Mouse (Mus musculus) heart, embryonic 12.5 days (tissue): Measurements from ENCODE around the gene Gm28047. TPM values are rescaled to one million over a fixed set of nuclear protein-coding genes. Genes with fewer than 3 reads are reported as not detected.

Experiments used
- ATAC-seq: fragments of 200-750 bp; cut with Nextera tagmentation; 2 replicates; pipeline ENCODE4 v1.8.0; 2017; ENCODE audit warnings: moderate TSS enrichment, moderate library complexity; ENCODE audit not compliant: insufficient number of reproducible peaks, low FRiP score
- H3K27ac ChIP-seq: fragments of 300-500 bp; sonication (generic); 2 replicates; pipeline ENCODE4 v1.5.1; 2016; ENCODE audit warnings: mild to moderate bottlenecking, moderate library complexity; ENCODE audit not compliant: poor library complexity, severe bottlenecking
- H3K27me3 ChIP-seq: fragments of 300-500 bp; sonication (generic); replicated peaks from 2 replicates; pipeline ENCODE4 v1.6.1; 2016; ENCODE audit warnings: mild to moderate bottlenecking, moderate library complexity
- H3K36me3 ChIP-seq: fragments of 300-500 bp; sonication (generic); 2 replicates; pipeline ENCODE4 v1.6.1; 2016; ENCODE audit warnings: mild to moderate bottlenecking, moderate library complexity
- H3K4me1 ChIP-seq: fragments of 300-500 bp; sonication (generic); replicated peaks from 2 replicates; pipeline ENCODE4 v1.6.1; 2016; ENCODE audit warnings: mild to moderate bottlenecking
- H3K4me2 ChIP-seq: fragments of 300-500 bp; sonication (generic); 2 replicates; pipeline ENCODE4 v1.6.1; 2016; ENCODE audit warnings: mild to moderate bottlenecking, moderate library complexity
- H3K4me3 ChIP-seq: fragments of 300-500 bp; sonication (generic); 2 replicates; pipeline ENCODE4 v1.5.1; 2016; ENCODE audit warnings: mild to moderate bottlenecking
- H3K9ac ChIP-seq: fragments of 300-500 bp; sonication (generic); 2 replicates; pipeline ENCODE4 v1.6.1; 2016; ENCODE audit warnings: mild to moderate bottlenecking, moderate library complexity
- H3K9me3 ChIP-seq: fragments of 300-500 bp; sonication (generic); replicated peaks from 2 replicates; pipeline ENCODE4 v1.6.1; 2016; ENCODE audit warnings: mild to moderate bottlenecking, moderate library complexity
- WGBS: fragments of 180-500 bp; shearing (Covaris S2); methylation state at CpG from one replicate; pipeline ENCODE4 v1.1.7; 2016; 5-methylcytosine and 5-hydroxymethylcytosine counted together
- polyA plus RNA-seq: library from polyadenylated mRNA; unstranded; fragments of >200 nt; fragmentation: Nextera tagmentation; extraction: Ambion mirVana; gene quantifications from 2 replicates; pipeline ENCODE4 v1.2.1, GENCODE M21; 2016

Gm28047 gene
- polyA plus RNA-seq, 1 experiment from 2014 or later = not detected

- Histone ChIP-seq H3K9ac (no peak overlapping the region), H3K4me2 (no peak overlapping the region)
Observed at GRCm38 (mm10) chr15:102583708-102584383, 41.0 kb downstream of the Gm28047 start.

GRCm38 (mm10) chr15:102581205-102581604, 43.7 kb downstream of the Gm28047 start:
- Histone ChIP-seq H3K4me3 (no peak overlapping the region), H3K4me1 (no peaks in the 10 kb centered on the region), H3K9ac (no peak overlapping the region), H3K4me2 (no peak overlapping the region), H3K9me3 (no peaks in the 10 kb centered on the region), H3K36me3 (0 out of 2 replicates have a peak, but pooled peaks cover 3% of the 10 kb centered on the region), H3K27ac (no peak overlapping the region), H3K27me3 (no peaks in the 10 kb centered on the region)
- ATAC-seq = no peak
- WGBS = 65% methylated on average over 1 of the region's 1 CpGs

More at GRCm38 (mm10) chr15:102583708-102584383, 41.0 kb downstream of the Gm28047 start:
- 72% methylated on average over 8 of the region's 8 CpGs for WGBS
- H3K36me3 ChIP-seq = no peaks in the 10 kb centered on the region
- no peaks in the 10 kb centered on the region for H3K9me3 ChIP-seq
- no peak for ATAC-seq
- H3K27ac ChIP-seq = no peak overlapping the region
- H3K27me3 ChIP-seq = no peaks in the 10 kb centered on the region
- H3K4me1 ChIP-seq = no peaks in the 10 kb centered on the region
- H3K4me3 ChIP-seq = no peak overlapping the region

GRCm38 (mm10) chr15:102578351-102578750, 46.5 kb downstream of the Gm28047 start:
- WGBS = 88% methylated on average over 2 of the region's 2 CpGs
- Histone ChIP-seq H3K4me1 (no peaks in the 10 kb centered on the region), H3K4me3 (no peak overlapping the region), H3K36me3 (0 out of 2 replicates have a peak, but pooled peaks cover 3% of the 10 kb centered on the region), H3K9ac (no peak overlapping the region), H3K27ac (no peak overlapping the region), H3K27me3 (no peaks in the 10 kb centered on the region), H3K4me2 (no peak overlapping the region), H3K9me3 (no peaks in the 10 kb centered on the region)
- no peak for ATAC-seq

- WGBS = 95% methylated on average over 1 of the region's 1 CpGs
- 0 out of 2 replicates have a peak, but pooled peaks cover 3% of the 10 kb centered on the region for H3K36me3 ChIP-seq
Observed at GRCm38 (mm10) chr15:102576972-102577371, 47.9 kb downstream of the Gm28047 start.

GRCm38 (mm10) chr15:102572081-102572480, 52.8 kb downstream of the Gm28047 start:
- Histone ChIP-seq H3K9ac (no peak overlapping the region), H3K27ac (no peak overlapping the region), H3K4me1 (no peaks in the 10 kb centered on the region), H3K9me3 (no peaks in the 10 kb centered on the region), H3K4me2 (no peak overlapping the region), H3K4me3 (no peak overlapping the region), H3K27me3 (no peaks in the 10 kb centered on the region), H3K36me3 (peaks cover 5% of the 10 kb centered on the region)
- no peak for ATAC-seq
- 71% methylated on average over 3 of the region's 3 CpGs for WGBS

More at GRCm38 (mm10) chr15:102576972-102577371, 47.9 kb downstream of the Gm28047 start:
- Histone ChIP-seq H3K4me1 (no peaks in the 10 kb centered on the region), H3K9me3 (no peaks in the 10 kb centered on the region), H3K4me3 (no peak overlapping the region), H3K27me3 (no peaks in the 10 kb centered on the region), H3K4me2 (no peak overlapping the region), H3K9ac (no peak overlapping the region), H3K27ac (no peak overlapping the region)
- no peak for ATAC-seq

GRCm38 (mm10) chr15:102567849-102568248, 57.0 kb downstream of the Gm28047 start:
- H3K4me1 ChIP-seq = no peaks in the 10 kb centered on the region
- H3K9ac ChIP-seq = no peak overlapping the region
- no peak for ATAC-seq
- no peak overlapping the region for H3K4me2 ChIP-seq
- no peaks in the 10 kb centered on the region for H3K9me3 ChIP-seq
- H3K27ac ChIP-seq = no peak overlapping the region
- no peak overlapping the region for H3K4me3 ChIP-seq
- peaks cover 14% of the 10 kb centered on the region for H3K36me3 ChIP-seq
- 89% methylated on average over 2 of the region's 2 CpGs for WGBS
- no peaks in the 10 kb centered on the region for H3K27me3 ChIP-seq

- Histone ChIP-seq H3K9ac (no peak overlapping the region), H3K27me3 (no peaks in the 10 kb centered on the region), H3K4me3 (no peak overlapping the region), H3K27ac (no peak overlapping the region), H3K36me3 (peaks cover 26% of the 10 kb centered on the region), H3K4me2 (no peak overlapping the region), H3K4me1 (no peaks in the 10 kb centered on the region), H3K9me3 (no peaks in the 10 kb centered on the region)
- no peak for ATAC-seq
- 94% methylated on average over 5 of the region's 5 CpGs for WGBS
Observed at GRCm38 (mm10) chr15:102563681-102564080, 61.2 kb downstream of the Gm28047 start.

- H3K27me3 ChIP-seq = no peaks in the 10 kb centered on the region
- no peak overlapping the region for H3K4me2 ChIP-seq
- H3K27ac ChIP-seq = no peak overlapping the region
- H3K9ac ChIP-seq = no peak overlapping the region
- H3K4me3 ChIP-seq = no peak overlapping the region
- H3K36me3 ChIP-seq = peaks cover 26% of the 10 kb centered on the region
- 88% methylated on average over 3 of the region's 3 CpGs for WGBS
- no peaks in the 10 kb centered on the region for H3K9me3 ChIP-seq
- ATAC-seq = no peak
- H3K4me1 ChIP-seq = no peaks in the 10 kb centered on the region
Observed at GRCm38 (mm10) chr15:102563061-102563460, 61.8 kb downstream of the Gm28047 start.

GRCm38 (mm10) chr15:102562491-102562890, 62.4 kb downstream of the Gm28047 start:
- no peak for ATAC-seq
- no peak overlapping the region for H3K27ac ChIP-seq
- peaks cover 26% of the 10 kb centered on the region for H3K36me3 ChIP-seq
- no peak overlapping the region for H3K4me3 ChIP-seq
- 92% methylated on average over 1 of the region's 1 CpGs for WGBS
- no peaks in the 10 kb centered on the region for H3K27me3 ChIP-seq
- no peaks in the 10 kb centered on the region for H3K9me3 ChIP-seq
- H3K4me2 ChIP-seq = no peak overlapping the region
- H3K4me1 ChIP-seq = no peaks in the 10 kb centered on the region
- H3K9ac ChIP-seq = no peak overlapping the region

- H3K27me3 ChIP-seq = no peaks in the 10 kb centered on the region
- H3K9me3 ChIP-seq = no peaks in the 10 kb centered on the region
- H3K4me1 ChIP-seq = no peaks in the 10 kb centered on the region
- no peak for ATAC-seq
- H3K27ac ChIP-seq = no peak overlapping the region
- H3K4me3 ChIP-seq = no peak overlapping the region
- H3K4me2 ChIP-seq = no peak overlapping the region
- H3K36me3 ChIP-seq = peaks cover 56% of the 10 kb centered on the region
- H3K9ac ChIP-seq = no peak overlapping the region
Observed at GRCm38 (mm10) chr15:102557580-102557979, 67.3 kb downstream of the Gm28047 start.

GRCm38 (mm10) chr15:102555581-102555980, 69.3 kb downstream of the Gm28047 start:
- peaks cover 63% of the 10 kb centered on the region for H3K36me3 ChIP-seq
- ATAC-seq = no peak
- no peak overlapping the region for H3K4me2 ChIP-seq
- no peak overlapping the region for H3K27ac ChIP-seq
- H3K27me3 ChIP-seq = no peaks in the 10 kb centered on the region
- no peak overlapping the region for H3K9ac ChIP-seq
- H3K4me1 ChIP-seq = no peaks in the 10 kb centered on the region
- 94% methylated on average over 1 of the region's 1 CpGs for WGBS
- no peak overlapping the region for H3K4me3 ChIP-seq
- H3K9me3 ChIP-seq = no peaks in the 10 kb centered on the region

- no peak overlapping the region for H3K27ac ChIP-seq
- no peak overlapping the region for H3K4me2 ChIP-seq
- 92% methylated on average over 5 of the region's 5 CpGs for WGBS
- H3K27me3 ChIP-seq = no peaks in the 10 kb centered on the region
- ATAC-seq = no peak
- no peak overlapping the region for H3K9ac ChIP-seq
- H3K4me3 ChIP-seq = no peak overlapping the region
- no peaks in the 10 kb centered on the region for H3K4me1 ChIP-seq
- no peaks in the 10 kb centered on the region for H3K9me3 ChIP-seq
- peaks cover 77% of the 10 kb centered on the region for H3K36me3 ChIP-seq
Observed at GRCm38 (mm10) chr15:102552599-102552998, 72.3 kb downstream of the Gm28047 start.
